Mouse (Mus musculus): ENCODE data around the gene Ank3.
"Not testable (repeated sequence)": the region's sequence is repeated elsewhere in the genome, so short reads cannot be mapped to it uniquely, and the experiment has no call there.

Ank3 gene

GRCm38 (mm10) chr10:69902024-69902423 is 503.5 kb downstream of the Ank3 start:
- no peak for DNase-seq (ENCODE audit: low spot score)

- DNase-seq (ENCODE audit: low spot score), result no peak
These were observed 505.7 kb downstream of the Ank3 start for GRCm38 (mm10) chr10:69904321-69904720.

DNA sequence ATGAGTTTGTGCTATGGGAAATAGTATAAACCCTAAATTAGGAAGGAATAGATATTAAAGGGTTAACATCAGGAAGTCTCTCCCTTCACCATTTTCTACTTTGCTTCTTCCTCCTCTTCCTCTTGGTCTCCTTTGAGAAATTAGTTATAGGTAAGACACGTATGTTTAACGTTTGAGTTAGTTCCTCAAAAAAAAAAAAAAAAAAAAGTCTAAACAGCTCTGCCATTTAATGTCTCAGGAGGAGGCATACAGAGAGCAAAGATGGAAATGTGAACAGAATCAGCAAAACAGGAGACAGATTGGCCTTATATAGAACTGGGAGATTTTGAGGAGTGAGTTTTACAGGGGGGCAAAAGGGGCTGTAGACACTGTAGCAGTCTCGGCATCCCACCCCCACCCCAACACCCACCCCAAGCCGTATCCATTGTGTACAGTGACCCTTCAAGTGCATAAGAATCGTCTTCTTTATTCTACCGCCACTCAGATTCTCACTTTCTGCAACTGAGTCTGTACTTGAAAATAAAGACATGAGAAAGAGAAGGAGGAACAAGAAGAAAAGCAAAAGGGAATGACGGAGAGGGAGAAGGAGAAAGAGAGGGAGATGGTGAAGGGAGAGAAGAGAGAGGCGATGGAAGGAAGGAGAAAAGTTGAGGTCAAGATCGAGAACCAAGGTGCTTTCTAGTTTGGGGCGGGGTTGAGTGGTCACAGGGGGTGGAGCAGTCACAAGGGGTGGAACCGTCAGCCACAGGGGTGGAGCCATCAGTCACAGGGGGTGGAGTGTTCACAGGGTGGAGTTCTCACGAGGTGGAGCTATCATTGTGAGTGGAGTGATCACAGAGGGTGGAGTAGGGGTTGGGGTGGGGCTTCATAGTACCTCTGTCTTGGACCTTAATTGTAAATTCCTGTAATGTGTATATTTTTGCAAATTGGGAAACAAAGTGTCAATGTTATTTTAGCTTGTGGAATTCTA is 509.5 kb downstream of the Ank3 start:
- DNase-seq (ENCODE audit: low spot score), result no peak

GRCm38 (mm10) chr10:69909856-69910255 is 511.3 kb downstream of the Ank3 start:
- no peak for DNase-seq (ENCODE audit: low spot score)

GRCm38 (mm10) chr10:69910304-69910703 is 511.7 kb downstream of the Ank3 start:
- DNase-seq (ENCODE audit: low spot score), result peak; percentile 46

- DNase-seq (ENCODE audit: low spot score), result not testable (repeated sequence)
These were observed 512.2 kb downstream of the Ank3 start for GRCm38 (mm10) chr10:69910726-69911125.

GRCm38 (mm10) chr10:69915566-69915965 is 517.0 kb downstream of the Ank3 start:
- no peak for DNase-seq (ENCODE audit: low spot score)

DNA sequence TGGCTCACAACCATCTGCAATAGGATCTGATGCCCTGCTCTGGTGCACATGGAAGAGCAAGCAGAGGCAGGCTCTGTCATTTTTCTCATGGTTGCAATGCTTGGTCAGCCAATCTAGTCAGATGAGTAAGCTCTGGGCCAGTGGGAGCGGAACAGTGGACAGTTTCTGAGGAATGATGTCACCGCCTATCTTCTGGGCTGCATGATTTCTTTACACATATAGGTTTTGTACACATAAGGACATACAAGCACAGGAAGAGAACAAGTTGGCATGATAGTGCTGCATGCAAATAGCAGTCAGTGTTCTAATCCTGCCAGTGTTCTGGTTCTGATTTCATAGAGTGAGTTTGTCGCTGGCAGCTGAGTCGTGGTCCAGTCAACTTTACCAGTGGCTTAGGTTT is 517.6 kb downstream of the Ank3 start:
- no peak for DNase-seq (ENCODE audit: low spot score)

DNA sequence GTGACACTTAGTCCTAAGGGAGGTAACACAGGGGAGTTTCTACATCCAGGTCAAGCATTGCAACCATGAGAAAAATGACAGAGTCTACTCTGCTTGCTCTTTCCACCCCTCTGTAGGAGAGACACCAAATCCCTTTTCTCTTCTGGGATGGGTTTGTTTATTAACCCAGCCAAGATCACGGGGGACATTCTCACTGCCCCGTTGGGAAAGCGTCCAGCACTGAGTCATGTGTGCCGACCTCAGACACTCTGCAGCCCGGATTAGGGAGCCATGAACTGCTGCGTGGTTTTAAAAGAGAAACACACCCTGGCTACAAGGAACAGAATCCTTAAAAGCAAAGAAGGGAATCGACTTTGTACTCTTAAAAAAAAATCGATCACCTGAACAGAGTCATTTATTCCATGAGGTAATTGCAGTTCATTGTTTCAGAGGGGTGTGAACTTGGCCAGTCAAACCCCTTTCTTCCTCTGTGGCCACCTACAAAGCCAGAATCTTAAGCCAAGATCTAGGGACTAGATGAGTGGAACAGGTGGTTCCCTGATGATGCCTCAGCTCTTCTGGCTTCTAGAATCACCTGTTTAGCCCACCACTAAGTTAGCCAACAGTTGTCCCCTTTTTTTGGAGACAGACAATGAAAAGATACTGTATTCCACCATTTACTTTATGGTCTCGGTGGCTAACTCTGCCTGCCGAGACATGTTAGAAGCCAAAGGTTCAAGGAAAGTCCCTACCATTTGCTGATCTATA is 518.3 kb downstream of the Ank3 start:
- no peak for DNase-seq (ENCODE audit: low spot score)

DNA sequence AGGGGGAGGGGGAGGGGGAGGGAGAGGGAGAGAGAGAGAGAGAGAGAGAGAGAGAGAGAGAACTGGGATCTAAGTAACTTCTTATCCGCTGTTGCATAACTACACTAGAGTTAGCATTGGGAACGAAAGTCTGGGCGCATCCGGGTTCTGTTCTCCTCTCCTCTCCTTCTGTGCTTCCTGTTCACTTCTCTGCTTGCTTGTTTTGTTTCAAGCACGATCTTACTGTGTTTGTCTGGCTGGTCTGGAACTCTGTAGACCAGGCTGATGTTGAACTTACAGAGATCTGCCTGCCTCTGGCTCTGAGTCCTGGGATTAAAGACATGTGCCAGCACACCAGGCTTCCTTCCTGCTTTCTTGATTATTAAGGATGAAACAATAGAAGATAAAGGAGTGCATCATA is 519.1 kb downstream of the Ank3 start:
- DNase-seq (ENCODE audit: low spot score), result no peak

GRCm38 (mm10) chr10:69918461-69919151 is 520.0 kb downstream of the Ank3 start:
- DNase-seq (ENCODE audit: low spot score), result no peak

DNA sequence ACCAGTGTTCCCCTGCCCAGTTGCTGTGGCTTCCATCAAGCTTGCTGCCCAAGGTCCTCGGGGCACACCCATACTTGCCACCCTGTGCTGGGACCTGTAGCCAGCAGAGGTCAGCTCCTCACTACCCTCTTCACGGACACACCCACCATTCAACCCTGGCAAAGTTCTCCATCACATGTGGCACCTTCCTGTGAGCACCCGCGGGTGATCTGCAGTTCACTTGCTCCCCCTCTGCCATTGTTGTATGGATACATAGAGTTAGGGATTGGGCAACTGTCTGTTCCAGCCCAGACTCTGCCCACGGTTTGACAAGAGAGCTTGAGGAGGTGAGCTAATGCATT is 520.5 kb downstream of the Ank3 start:
- DNase-seq (ENCODE audit: low spot score), result no peak

DNA sequence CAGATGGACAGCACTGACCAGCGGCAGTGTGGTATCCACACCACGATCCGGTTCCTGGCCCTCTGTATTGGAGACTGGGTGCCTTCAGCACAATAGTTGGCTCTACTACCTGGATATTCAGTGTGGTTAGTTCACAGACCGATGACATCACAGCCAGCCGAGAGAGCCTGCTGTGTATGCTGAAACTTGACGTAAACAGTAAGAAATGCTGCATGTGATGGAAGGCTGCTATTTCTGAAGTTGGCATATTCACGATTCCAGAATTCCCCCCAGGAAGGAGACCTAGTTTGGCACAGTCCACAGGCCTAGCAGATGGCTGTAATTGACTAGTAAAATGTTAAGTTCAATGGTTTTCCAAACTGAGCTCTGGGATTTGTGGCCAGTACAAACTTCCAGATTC is 521.2 kb downstream of the Ank3 start:
- no peak for DNase-seq (ENCODE audit: low spot score)

DNA sequence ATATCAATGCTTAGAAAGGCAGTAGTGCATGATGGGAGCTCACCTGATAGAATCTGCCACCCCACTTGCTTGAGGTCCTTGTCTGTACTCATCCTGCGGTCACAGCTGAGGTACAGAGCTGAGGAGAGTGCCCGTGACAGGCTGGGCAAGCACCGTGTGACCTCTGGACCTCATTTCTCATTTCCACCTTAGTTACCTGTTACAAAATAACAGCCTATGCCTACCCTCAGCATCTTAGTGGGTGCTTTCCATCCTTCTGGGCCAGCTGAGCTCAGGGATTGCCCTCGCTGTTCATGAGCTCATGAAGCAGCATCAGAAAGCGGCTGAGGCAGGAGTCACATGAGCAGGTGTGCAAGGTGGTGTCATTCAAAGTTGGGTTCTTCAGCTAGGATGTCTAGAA is 523.5 kb downstream of the Ank3 start:
- no peak for DNase-seq (ENCODE audit: low spot score)

GRCm38 (mm10) chr10:69923801-69924200 is 525.2 kb downstream of the Ank3 start:
- no peak for DNase-seq (ENCODE audit: low spot score)

DNA sequence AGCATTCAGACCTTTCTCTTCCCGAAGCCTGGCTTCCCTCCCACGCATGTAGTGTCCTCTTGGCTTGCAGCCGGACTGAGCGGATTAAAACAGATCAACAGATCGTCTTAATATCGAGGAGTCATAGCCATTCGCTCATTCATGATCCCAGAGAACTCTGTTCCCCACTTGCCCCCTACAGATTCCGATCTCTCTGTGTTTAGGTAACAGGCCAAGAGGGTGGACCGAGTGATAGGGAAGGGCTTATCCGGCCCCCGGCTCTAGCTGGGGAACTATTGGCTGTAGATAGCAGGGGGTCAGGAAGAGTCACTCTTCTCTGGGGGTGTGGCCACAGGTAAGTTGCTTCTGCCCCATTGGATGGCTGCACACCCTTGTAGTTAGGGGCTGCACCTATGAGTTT is 525.7 kb downstream of the Ank3 start:
- DNase-seq (ENCODE audit: low spot score), result no peak

DNA sequence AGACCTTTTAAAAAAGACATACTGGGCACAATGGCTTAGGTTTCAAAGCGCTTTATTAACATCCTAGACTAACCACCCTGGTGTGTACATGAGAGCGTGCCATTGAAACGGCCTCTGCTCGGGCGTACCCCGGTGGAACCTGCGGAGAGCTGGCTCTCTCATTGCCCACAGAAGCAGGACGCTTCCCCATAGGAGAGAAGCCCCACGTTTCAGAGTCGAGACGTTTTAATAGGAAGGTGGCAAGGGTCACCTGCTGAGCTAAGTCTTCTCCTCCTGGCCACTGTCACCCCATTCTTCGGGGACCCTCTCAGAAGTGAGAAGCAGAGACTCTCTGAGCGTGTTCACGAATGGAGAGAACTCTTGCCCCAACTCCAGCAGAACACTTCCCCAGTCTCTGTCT is 526.3 kb downstream of the Ank3 start:
- no peak for DNase-seq (ENCODE audit: low spot score)

DNA sequence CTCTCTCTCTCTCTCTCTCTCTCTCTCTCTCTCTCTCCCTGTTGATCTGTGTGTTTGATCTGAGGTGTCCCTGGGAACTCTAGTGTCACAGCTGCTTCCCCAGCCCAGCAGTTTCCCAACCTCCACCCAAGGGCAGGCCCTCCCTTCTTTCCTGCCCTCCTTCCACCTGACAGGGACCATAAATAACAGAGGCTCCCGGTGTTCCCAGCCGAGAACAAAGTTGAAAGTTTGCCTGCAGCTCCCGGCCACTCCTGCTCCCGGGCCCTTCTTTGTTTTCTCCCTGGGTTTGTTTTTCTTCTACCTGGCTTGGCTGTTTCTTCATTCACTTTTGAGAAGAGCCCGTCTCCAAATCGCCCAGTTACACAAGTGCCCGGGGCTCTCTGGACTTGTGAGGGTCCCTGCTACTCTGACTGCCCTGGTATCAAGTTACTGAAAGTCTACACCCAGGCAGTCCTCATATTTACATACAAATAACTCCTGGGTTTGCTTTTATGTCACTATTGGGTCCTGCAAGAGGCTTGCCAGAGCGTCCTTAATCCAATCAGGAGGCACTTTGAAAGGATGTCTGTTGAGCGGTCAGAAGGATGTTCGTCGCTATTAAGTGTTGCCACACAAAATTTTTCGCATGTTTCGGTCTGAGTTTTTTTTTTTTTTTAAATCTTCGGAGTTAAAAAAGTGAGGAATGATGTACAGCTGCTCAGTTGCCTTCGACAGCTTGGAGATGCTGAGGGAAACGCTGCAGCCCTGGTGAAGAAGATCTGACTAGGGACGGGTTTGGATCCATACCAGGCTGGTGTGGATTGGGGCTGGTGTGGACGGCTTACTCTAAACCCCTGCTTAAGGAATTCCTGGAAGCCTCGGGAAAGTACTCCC is 526.9 kb downstream of the Ank3 start:
- DNase-seq (ENCODE audit: low spot score), result peak; percentile 70

GRCm38 (mm10) chr10:69926158-69926882 is 527.7 kb downstream of the Ank3 start:
- no peak for DNase-seq (ENCODE audit: low spot score)

DNA sequence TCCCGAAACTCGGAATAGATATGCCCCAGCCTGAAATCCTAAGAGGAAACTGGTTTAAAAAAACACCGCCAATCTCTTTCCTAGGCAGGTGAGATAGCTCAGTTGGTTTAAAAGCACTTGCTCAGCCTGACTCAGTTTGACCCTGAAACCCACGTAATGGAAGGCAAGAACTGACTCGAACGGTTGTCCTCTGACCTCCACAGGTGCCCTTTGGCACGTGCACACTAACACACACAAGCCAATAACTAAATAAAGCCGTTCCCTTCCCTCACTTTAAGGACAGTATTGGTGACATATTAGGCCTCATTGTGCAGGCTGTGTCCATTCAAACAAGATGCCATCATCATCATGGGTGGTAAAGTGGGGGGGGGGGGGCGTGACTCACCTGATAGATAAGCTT is 528.4 kb downstream of the Ank3 start:
- DNase-seq (ENCODE audit: low spot score), result no peak

GRCm38 (mm10) chr10:69928358-69928757 is 529.8 kb downstream of the Ank3 start:
- DNase-seq (ENCODE audit: low spot score), result no peak
